Mouse (Mus musculus) brain, embryonic 14.5 days (tissue): ENCODE results near the gene Ifi27.

Experiments
- CTCF ChIP-seq: fragments of 200-500 bp; IDR thresholded peaks from 2 replicates; pipeline ENCODE4 v1.5.1; 2012; ENCODE audit warnings: inconsistent platforms, mild to moderate bottlenecking, moderate library complexity, borderline replicate concordance; ENCODE audit not compliant: insufficient read depth, insufficient read length; ENCODE audit errors: extremely low read depth
- POLR2A ChIP-seq: fragments of 200-500 bp; IDR thresholded peaks from 2 replicates; pipeline ENCODE4 v1.6.1; 2012; ENCODE audit warnings: mild to moderate bottlenecking, inconsistent platforms, borderline replicate concordance; ENCODE audit not compliant: poor library complexity, insufficient read depth, insufficient read length, severe bottlenecking; ENCODE audit errors: extremely low read depth

GRCm38 (mm10) chr12:103425729-103426470 lies 8.1 kb upstream of the Ifi27 start, which contains the start of gene Ddx24:
- TF ChIP-seq CTCF (peak; percentile 89), POLR2A (peak; percentile 68; the same call in 1 of the 2 replicates)
